Mouse (Mus musculus) stomach, postnatal 0 days (tissue): Measurements from ENCODE around the gene Ngly1. TPM values are rescaled to one million over a fixed set of nuclear protein-coding genes. Genes with fewer than 3 reads are reported as not detected.
A peak's percentile ranks its signal among the peaks of the same experiment; 100 is the strongest.

Experiments
- ATAC-seq: fragments of 200-750 bp; cut with Nextera tagmentation; 2 replicates; pipeline ENCODE4 v1.8.0; 2017; ENCODE audit not compliant: low FRiP score, low TSS enrichment
- DNase-seq: peaks from one replicate; pipeline ENCODE4 v3.0.0-alpha.2; 2016; ENCODE audit warnings: low spot score
- H3K27ac ChIP-seq: fragments of 300-500 bp; sonication (generic); replicated peaks from 2 replicates; pipeline ENCODE4 v1.5.1; 2014; ENCODE audit warnings: mild to moderate bottlenecking, control low read depth
- H3K27me3 ChIP-seq: fragments of 300-500 bp; sonication (generic); 2 replicates; pipeline ENCODE4 v1.6.1; 2014; ENCODE audit warnings: low read length; ENCODE audit not compliant: control insufficient read depth, insufficient read depth
- H3K36me3 ChIP-seq: fragments of 300-500 bp; sonication (generic); 2 replicates; pipeline ENCODE4 v1.6.1; 2014; ENCODE audit warnings: low read length, mixed read lengths; ENCODE audit not compliant: control insufficient read depth, insufficient read depth
- H3K4me1 ChIP-seq: fragments of 300-500 bp; sonication (generic); replicated peaks from 2 replicates; pipeline ENCODE4 v1.6.1; 2014; ENCODE audit warnings: antibody characterized with exemption; ENCODE audit not compliant: control insufficient read depth, insufficient read depth
- H3K4me2 ChIP-seq: fragments of 300-500 bp; sonication (generic); replicated peaks from 2 replicates; pipeline ENCODE4 v1.6.1; 2014; ENCODE audit warnings: low read depth, mild to moderate bottlenecking, control low read depth, moderate library complexity
- H3K4me3 ChIP-seq: fragments of 300-500 bp; sonication (generic); 2 replicates; pipeline ENCODE4 v1.5.1; 2014; ENCODE audit warnings: low read depth, low read length, control low read depth
- H3K9ac ChIP-seq: fragments of 300-500 bp; sonication (generic); 2 replicates; pipeline ENCODE4 v1.6.1; 2014; ENCODE audit warnings: mild to moderate bottlenecking, low read length, control low read depth, mixed read lengths
- H3K9me3 ChIP-seq: fragments of 300-500 bp; sonication (generic); 2 replicates; pipeline ENCODE4 v1.6.1; 2016; ENCODE audit warnings: low read length; ENCODE audit not compliant: control insufficient read depth
- CTCF ChIP-seq: IDR thresholded peaks from 2 replicates; pipeline ENCODE4 v1.5.1; 2016; ENCODE audit warnings: antibody characterized with exemption, low read depth, mild to moderate bottlenecking, moderate library complexity
- EP300 ChIP-seq: optimal IDR thresholded peaks from 2 replicates; pipeline ENCODE3; 2016; ENCODE audit warnings: antibody characterized with exemption
- WGBS: fragments of 180-500 bp; shearing (Covaris S2); extraction: QIAGEN DNeasy Blood & Tissue Kit; methylation state at CpG from one replicate; pipeline ENCODE4 v1.1.7; 2014; 5-methylcytosine and 5-hydroxymethylcytosine counted together
- polyA plus RNA-seq: library from polyadenylated mRNA; unstranded; fragments of >200 nt; fragmentation: Nextera tagmentation; extraction: Ambion mirVana; gene quantifications from 2 replicates; pipeline ENCODE4 v1.2.1, GENCODE M21; 2015

Ngly1 gene
- polyA plus RNA-seq, 1 experiment from 2014 or later, result 35.2 TPM

DNA sequence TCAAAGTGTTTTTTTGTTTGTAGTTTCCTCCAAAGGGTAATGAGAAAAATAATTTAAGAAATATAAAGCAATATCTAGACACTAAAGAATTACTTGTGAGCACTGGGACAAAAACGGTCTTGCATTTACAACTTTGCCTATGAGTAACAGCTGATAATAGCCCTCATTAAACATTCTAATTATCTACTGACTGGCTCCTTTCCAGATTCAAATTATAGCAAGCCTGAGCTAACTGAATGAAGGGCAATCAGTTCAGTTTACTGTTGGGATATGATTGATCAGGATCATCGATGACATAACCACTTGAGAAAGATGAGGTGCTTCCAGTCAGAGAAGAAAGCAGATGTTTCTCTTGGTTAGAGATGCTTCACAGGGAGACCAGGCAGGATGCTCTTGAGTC lies 19.7 kb upstream of the Ngly1 start:
- WGBS, result 68% methylated on average over 2 of the region's 2 CpGs

DNA sequence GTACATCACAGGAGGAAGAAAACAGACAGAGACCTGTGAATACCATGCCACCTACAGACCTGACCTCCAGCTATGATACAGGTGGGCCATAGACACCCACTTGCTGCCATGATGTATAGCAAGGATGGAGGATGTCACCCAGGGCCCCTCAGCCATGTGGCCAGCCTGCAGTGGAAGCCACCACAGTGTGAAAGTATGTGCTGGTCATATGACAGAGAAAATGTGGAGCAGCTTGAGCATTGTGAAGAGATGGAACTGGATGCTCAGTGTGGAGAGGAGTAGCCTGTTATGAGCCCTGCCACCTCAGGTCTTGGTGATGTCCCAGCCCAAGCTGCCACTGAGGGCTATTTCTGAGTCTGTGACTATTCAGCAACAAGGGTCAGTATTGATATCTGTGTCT lies 18.5 kb upstream of the Ngly1 start:
- no peaks in the 10 kb centered on the region for H3K27me3 ChIP-seq
- no peak for DNase-seq
- H3K4me1 ChIP-seq, result no peaks in the 10 kb centered on the region
- H3K9ac ChIP-seq, result no peak overlapping the region
- ATAC-seq, result no peak
- H3K4me2 ChIP-seq, result no peak overlapping the region
- H3K27ac ChIP-seq, result no peak overlapping the region
- no peaks in the 10 kb centered on the region for H3K9me3 ChIP-seq
- H3K4me3 ChIP-seq, result no peak overlapping the region
- H3K36me3 ChIP-seq, result no peaks in the 10 kb centered on the region
- TF ChIP-seq EP300 (no peak), CTCF (no peak)

More for the DNA sequence above, 19.7 kb upstream of the Ngly1 start:
- no peaks in the 10 kb centered on the region for H3K27me3 ChIP-seq
- no peak overlapping the region for H3K27ac ChIP-seq
- ATAC-seq (no peak), DNase-seq (no peak)
- no peaks in the 10 kb centered on the region for H3K9me3 ChIP-seq
- no peak overlapping the region for H3K4me3 ChIP-seq
- no peak overlapping the region for H3K9ac ChIP-seq
- no peak overlapping the region for H3K4me2 ChIP-seq
- no peaks in the 10 kb centered on the region for H3K4me1 ChIP-seq
- no peaks in the 10 kb centered on the region for H3K36me3 ChIP-seq
- TF ChIP-seq CTCF (no peak), EP300 (no peak)

DNA sequence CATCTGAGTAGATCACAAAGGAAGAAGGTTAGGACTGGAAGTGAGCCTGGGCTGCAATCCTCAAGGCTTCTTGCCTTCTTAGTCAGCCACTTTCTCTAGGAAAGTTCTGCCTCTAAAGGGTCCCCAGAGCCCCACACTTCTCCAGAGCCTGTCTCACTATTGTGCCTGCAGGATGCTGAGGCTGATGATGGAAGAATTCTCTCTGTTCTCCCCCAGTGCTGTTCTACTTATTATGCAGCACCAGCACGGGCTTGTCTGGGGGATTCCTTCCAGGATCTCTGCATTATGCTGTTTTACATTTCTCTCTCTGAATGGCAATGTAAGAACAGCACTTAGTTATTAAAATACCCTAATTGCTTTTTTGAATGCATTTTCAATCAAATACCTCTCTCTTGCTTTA lies 15.6 kb upstream of the Ngly1 start:
- H3K4me2 ChIP-seq, result no peak overlapping the region
- ATAC-seq (no peak), DNase-seq (no peak)
- H3K27ac ChIP-seq, result no peak overlapping the region
- H3K4me1 ChIP-seq, result no peaks in the 10 kb centered on the region
- no peak overlapping the region for H3K9ac ChIP-seq
- no peak overlapping the region for H3K4me3 ChIP-seq
- no peaks in the 10 kb centered on the region for H3K27me3 ChIP-seq
- 61% methylated on average over 1 of the region's 1 CpGs for WGBS
- H3K9me3 ChIP-seq, result no peaks in the 10 kb centered on the region
- no peak for TF ChIP-seq EP300
- no peak for TF ChIP-seq CTCF
- H3K36me3 ChIP-seq, result no peaks in the 10 kb centered on the region

DNA sequence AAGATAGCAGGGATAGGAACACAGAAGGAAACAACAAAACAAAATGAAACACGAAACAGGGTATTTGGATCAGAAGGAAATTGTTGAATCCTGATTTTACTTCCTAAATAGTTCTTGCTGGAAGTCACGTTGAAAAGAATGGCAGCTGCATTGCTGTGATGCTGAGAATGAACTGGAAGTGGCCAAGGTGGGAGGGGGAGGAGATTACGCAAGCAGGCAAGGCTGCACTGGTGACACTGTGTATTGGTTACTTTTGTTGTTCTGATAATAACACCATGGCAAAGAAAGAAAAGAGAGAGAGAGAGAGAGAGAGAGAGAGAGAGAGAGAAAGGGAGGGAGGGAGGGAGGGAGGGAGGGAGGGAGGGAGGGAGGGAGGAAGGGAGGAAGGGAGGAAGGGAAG lies 12.6 kb upstream of the Ngly1 start:
- no peak for TF ChIP-seq CTCF
- no peak for TF ChIP-seq EP300
- WGBS, result 70% methylated on average over 3 of the region's 3 CpGs

DNA sequence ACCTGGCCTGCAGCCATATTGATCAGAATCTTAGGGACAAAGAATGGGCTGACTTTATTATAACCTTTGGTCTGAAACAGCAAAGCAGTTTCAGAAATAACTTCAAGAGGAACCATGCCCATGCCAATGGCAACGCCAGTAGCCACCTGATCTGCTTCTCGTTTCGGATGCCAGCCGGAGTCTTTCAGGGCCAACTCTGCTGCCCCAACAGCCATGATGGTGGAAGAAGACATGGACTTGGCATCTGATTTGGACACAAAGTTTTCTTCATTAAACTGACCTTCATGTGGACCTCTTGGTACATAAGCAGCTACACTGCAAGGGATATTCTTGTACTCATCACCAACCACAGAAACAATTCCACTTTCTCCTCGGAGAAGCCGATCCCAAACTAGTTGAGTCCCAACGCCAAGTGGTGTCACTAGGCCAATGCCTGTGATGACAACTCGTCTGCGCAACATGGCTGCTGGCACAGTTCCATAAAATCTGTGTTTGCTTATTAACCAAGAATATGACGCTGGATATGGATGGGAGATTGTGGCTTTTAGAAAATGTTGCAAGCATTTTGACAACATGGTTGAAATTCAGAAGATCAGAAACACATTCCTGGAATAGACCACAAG lies 6.8 kb upstream of the Ngly1 start:
- WGBS, result 92% methylated on average over 10 of the region's 10 CpGs
- no peaks in the 10 kb centered on the region for H3K4me1 ChIP-seq
- TF ChIP-seq CTCF (no peak), EP300 (no peak)
- no peaks in the 10 kb centered on the region for H3K36me3 ChIP-seq
- H3K4me2 ChIP-seq, result peak overlapping the region; percentile 70; the same call in 1 of the 2 replicates
- H3K9ac ChIP-seq, result no peak overlapping the region
- peak overlapping the region; percentile 87; the same call in 1 of the 2 replicates for H3K27ac ChIP-seq
- no peaks in the 10 kb centered on the region for H3K9me3 ChIP-seq
- DNase-seq (no peak), ATAC-seq (no peak)
- H3K27me3 ChIP-seq, result no peaks in the 10 kb centered on the region
- no peak overlapping the region; the same call in 1 of the 2 replicates for H3K4me3 ChIP-seq

More for the DNA sequence above, 12.6 kb upstream of the Ngly1 start:
- Histone ChIP-seq H3K4me2 (no peak overlapping the region), H3K27ac (no peak overlapping the region), H3K4me3 (no peak overlapping the region), H3K36me3 (no peaks in the 10 kb centered on the region), H3K4me1 (no peaks in the 10 kb centered on the region), H3K9me3 (no peaks in the 10 kb centered on the region), H3K9ac (no peak overlapping the region), H3K27me3 (no peaks in the 10 kb centered on the region)
- DNase-seq (no peak), ATAC-seq (no peak)

DNA sequence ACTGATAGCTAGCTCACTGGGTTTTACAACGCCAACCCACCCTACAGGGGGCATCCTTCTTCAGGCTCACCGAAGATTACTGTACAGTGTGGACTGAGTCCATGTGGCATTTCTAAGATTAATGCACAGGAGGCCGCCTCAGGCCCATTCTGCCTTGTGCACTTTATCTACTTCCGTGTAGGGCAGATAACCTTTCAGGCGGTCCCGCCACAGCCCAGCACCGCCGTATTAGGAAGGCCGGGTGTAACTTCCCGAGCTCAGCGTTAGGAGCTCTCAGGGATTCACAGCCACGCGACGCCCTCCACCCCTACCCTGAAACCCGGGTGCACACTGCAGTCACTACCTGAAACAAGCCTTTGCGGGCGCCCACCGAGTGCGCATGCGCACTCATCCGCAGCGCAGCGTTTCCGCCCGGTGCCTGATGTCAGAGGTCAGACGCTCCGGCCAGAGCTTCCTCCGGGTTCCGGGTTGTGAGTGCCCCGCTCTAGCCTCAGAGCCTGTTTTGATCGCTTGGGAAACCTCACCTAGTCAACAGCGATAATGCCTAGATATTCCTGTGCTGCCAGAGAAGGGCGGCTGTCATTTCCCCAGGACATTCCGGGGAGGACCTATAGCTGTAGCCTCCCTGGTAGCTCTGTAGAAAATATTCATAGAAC lies 6.0 kb upstream of the Ngly1 start:
- peak overlapping the region; percentile 70 for H3K4me2 ChIP-seq
- peak overlapping the region; percentile 57 for H3K4me3 ChIP-seq
- no peaks in the 10 kb centered on the region for H3K4me1 ChIP-seq
- ATAC-seq, result peak; percentile 96
- WGBS, result 2% methylated on average over 34 of the region's 34 CpGs
- peak; percentile 88 for DNase-seq
- no peaks in the 10 kb centered on the region for H3K9me3 ChIP-seq
- peak overlapping the region; percentile 87 for H3K27ac ChIP-seq
- peak overlapping the region; percentile 72 for H3K9ac ChIP-seq
- no peaks in the 10 kb centered on the region for H3K36me3 ChIP-seq
- TF ChIP-seq EP300 (no peak), CTCF (peak; percentile 52)
- H3K27me3 ChIP-seq, result no peaks in the 10 kb centered on the region
